Mouse (Mus musculus): ENCODE data around the gene Dusp11.
"Not testable (repeated sequence)": the region's sequence is repeated elsewhere in the genome, so short reads cannot be mapped to it uniquely, and the experiment has no call there.

Gene Dusp11

GRCm38 (mm10) chr6:85898596-85899475, 62.6 kb downstream of the Dusp11 start:
- in situ Hi-C loops (cut with MboI, MseI) = not testable (repeated sequence)

GRCm38 (mm10) chr6:85895061-85895648, 66.3 kb downstream of the Dusp11 start:
- in situ Hi-C loops (cut with MboI, MseI) = not testable (repeated sequence)
